Mouse (Mus musculus): ENCODE data around the gene Ier2.
A peak's percentile ranks its signal among the peaks of the same experiment; 100 is the strongest.

Ier2 gene

GRCm38 (mm10) chr8:84662581-84663065 lies at the start of gene Ier2:
Ier2 (minus strand) TSS chr8:84662852.
- peak; percentile 95 for DNase-seq

- DNase-seq, result peak; percentile 61
Observed at GRCm38 (mm10) chr8:84711933-84712758, 49.5 kb upstream of the Ier2 start.

- peak; percentile 20 for DNase-seq
Observed at GRCm38 (mm10) chr8:84711312-84711711, 48.7 kb upstream of the Ier2 start.

DNA sequence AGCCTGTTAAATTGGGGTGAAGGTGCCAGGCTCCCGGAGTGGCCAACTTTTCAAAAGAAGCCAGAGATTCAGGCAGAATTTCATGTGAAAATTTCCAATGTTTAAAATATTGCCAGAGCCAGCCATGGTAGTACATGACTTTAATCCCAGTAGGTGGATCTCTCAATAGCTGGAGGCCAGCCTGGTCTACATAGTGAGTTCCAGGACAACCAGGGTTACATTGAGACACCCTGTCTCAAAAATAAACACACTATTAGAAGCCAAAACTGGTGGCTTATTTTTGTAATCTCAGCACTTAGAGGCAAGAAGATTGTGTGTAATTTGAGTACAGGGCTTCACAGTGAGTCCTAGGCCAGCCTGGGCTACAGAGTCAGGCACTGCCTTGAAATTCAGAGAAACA lies 47.3 kb upstream of the Ier2 start:
- DNase-seq, result no peak

DNA sequence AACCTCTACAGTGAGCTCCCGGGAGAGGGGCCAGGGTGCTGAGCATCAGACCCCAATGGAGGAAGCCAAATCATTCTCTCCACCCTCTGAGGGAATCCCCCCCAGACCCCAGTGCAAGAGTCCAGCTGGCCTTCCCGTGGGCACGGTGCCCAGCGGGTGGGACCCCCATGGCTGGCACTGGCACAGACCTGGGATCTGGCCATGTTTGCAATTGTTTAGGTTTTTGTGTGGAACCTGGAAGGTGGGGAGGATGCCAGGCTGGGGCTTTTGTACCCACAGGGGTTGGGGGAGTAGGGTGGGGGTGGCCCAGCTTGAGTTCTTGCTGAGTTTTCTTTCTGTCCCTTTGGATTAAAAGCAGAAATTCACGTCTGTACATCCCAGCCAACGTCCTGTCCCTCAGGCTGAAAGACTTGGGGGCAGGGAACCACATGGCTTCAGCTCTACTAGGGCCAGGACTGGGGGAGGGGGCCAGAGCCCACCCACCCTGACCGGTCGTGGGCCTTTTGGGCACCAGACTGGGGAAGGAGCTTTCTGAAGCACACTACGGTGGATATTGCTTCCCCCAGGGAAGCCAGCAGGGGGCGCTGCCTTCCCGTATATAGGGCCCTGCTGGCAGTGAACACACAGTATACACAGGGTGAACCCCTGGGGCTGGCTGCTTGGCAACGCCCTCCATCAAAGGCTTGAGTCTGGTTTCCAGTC lies 46.3 kb upstream of the Ier2 start:
- DNase-seq, result peak; percentile 88

DNA sequence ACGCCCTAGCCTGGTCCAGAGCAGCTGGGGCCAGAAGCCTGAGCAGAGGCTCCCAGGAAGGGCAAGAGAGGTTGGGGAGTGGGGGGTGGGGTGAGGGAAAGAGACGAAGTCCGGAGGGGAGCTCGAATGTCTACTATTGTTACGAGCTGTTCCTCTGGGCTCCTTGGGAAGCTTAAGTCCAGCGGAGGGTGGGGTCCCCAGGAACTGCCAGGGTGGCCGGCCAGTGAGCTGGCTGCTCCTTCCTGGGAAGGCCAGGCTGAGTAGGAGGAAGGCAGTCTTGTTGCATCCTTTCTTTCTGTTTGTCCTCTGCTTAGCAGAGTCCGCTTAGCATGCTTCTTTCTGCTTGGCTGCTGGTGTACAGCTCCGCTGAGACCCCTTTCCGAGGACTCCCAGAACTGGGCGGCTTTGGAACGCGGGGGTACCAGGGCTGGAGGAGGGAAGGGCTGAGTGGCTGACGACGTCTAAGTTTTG lies 45.5 kb upstream of the Ier2 start:
- DNase-seq, result no peak

DNA sequence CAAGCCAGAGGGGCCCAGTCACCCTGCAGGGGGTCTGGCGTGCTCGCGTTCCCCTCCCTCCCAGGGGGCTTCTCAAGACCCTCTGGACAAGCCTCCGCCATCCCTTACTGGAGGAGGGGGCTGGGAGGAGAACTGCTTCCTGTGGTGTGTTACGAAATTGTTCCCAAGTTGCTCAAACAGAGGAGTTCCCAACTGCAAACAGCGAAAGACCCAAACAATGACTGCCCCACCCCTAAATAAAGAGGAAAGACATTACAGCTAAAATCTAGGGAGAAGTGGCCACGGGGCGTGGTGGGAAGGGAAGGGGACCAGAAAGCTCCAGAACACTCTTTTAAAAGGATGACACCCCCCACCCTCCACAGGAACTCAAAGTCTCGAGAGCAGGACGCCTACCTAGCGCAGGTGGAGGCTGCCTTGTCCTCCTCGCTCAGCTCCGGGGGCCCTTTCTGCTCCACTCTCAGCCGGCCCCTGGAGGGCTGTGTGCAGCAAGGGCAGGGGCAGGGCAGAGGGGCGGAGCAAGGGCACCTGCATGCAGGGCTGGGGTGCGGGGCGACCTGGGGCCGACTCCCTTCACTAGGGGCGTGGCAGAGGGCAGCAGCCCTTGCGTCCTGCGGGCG lies 44.7 kb upstream of the Ier2 start:
- peak; percentile 42 for DNase-seq

- DNase-seq, result peak; percentile 37
Observed at GRCm38 (mm10) chr8:84706610-84707266, 44.1 kb upstream of the Ier2 start.

GRCm38 (mm10) chr8:84705960-84706359 lies 43.3 kb upstream of the Ier2 start:
- DNase-seq, result no peak

DNA sequence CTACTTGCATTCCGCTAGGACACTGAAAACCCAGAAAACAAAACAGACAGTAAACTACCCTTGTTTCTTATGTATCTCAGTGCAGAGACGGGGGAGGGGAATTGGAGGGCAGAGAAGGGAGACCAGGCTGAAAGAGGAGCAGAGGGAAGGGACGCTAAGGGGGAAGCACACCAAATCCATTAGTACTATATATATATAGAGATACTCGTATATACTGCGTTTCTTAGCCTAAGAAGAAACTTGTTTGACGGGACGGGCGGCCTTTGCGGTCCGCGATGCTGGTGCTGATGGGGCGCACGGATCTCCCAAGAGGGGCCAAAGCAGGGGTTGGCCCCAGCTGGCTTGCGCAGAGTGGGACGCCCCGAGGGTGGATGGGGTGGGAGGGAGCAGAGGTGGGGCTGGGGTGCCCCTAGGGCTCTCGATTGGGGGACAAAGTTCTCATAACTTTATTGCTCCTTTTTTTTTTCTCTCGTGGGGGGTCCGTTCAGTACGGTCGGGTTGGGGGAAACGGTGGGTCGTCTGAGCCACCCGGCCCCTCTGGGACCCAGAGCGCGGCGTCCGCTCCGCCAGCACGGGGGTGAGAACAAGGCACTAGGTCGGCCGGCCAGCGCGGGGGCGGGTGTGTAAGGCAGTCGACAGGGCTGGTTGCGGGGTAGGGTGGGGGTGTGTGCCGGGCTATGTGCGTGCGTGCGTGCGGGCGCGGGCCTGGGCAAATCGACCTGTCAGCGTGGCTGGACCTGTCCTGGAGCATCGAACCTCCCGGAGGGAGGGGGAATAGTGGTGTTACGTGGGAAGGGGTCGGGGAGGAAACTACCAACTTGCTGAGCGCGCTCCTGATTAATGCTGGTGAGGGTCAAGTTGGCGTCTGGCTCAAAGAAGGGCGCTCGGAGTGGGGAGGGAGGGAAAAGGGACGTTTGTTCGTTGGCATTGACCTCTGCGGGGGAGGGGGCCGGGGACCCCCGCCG lies 42.5 kb upstream of the Ier2 start:
- peak; percentile 52 for DNase-seq

- DNase-seq, result peak; percentile 65
Observed at GRCm38 (mm10) chr8:84704356-84704755, 41.7 kb upstream of the Ier2 start.

DNA sequence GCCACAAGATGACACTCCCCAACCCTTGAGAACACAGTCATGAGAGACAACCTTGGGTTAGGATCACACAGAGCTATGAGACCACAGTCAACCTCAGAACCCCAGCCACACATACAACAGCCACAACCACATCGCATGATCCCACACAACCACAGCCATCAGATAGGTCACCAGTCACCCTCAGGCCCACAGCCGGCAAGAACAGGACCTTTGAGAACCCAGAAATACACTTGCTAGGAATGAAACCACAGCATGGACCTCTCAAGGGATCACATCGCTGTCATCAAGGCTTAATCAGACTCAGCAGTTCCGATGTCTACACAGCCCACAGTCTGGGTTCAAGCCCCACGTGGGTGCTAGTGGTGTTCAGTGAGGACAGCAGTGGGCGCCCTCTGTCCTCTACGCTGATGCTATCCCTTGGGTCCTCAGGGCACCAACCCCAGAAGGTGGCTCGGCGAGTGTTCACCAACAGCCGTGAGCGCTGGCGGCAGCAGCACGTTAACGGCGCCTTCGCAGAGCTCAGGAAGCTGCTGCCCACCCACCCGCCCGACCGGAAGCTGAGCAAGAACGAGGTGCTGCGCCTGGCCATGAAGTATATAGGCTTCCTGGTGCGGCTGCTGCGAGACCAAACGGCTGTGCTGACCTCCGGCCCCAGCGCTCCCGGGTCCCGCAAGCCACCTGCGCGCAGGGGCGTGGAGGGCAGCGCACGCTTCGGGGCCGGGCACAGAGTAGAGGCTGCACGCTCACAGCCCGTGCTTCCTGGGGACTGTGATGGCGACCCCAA lies 41.0 kb upstream of the Ier2 start:
- peak; percentile 15 for DNase-seq

- peak; percentile 7 for DNase-seq
Observed at GRCm38 (mm10) chr8:84702963-84703465, 40.4 kb upstream of the Ier2 start.

DNA sequence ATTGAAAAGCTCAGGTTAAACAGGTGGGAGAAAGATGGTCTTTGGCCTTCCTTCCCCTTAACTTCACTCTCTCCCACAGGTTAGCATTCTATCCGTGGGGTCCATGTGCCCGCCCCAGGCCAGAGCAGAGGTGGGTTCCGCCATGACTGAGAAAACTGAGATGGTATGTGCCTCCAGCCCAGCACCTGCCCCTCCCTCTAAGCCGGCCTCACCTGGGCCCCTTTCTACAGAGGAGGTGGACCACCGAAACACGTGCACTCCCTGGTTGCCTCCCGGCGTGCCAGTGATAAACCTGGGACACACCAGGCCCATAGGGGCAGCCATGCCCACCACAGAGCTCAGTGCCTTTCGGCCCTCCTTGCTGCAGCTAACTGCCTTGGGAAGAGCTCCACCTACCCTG lies 39.9 kb upstream of the Ier2 start:
- DNase-seq, result peak; percentile 30

DNA sequence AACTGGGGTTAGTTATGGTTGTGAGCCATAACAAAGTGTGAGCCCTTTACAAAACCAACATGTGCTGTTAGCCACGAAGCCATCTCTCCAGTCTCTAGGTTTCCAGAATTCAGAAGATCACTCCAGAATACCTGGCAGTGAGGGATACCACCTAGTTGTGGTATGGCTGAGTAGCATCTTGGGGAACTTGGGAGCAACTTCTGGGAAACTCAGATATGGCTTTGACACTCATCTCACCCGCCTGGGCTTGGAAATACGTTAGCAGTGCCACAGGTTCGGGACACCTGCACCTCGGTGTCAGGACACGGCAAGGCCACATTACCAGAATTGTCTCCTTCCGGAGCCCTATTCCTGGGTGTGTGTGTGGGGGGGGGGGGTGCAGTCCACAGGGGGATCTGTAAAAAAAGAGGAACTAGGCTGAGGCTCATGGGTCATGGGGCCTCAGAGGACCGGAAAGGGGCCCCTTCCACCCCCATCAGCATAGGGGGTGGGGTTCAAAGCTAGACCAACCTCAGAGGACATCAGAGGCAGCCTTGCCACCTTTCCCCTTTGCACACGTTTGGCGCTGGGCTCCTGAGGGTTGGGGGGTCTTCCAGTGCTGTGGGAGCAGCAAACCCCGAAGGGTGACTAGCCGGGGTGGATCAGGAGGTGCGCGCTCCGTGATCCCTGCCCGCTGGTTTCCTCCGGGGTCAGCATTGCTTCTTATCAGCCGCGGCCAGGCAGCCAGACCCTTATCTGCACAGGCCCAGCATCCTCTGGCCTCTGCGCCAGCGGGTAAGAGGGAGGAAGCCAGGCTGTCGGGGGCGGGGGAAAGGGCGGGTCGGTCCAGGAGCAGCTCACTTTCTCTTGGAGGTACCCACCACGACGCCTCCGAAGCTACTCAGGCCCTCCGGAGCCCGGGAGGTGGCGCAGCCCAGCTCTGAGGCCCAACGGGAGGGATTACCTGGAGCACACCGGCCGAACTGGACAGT lies 38.6 kb upstream of the Ier2 start, which contains the start of gene Lyl1:
TSS of gene Lyl1 (plus strand) at position 517 of the 971 bp plus-strand sequence.
- no peak for DNase-seq

GRCm38 (mm10) chr8:84700526-84700925 lies 37.9 kb upstream of the Ier2 start:
- no peak for DNase-seq

DNA sequence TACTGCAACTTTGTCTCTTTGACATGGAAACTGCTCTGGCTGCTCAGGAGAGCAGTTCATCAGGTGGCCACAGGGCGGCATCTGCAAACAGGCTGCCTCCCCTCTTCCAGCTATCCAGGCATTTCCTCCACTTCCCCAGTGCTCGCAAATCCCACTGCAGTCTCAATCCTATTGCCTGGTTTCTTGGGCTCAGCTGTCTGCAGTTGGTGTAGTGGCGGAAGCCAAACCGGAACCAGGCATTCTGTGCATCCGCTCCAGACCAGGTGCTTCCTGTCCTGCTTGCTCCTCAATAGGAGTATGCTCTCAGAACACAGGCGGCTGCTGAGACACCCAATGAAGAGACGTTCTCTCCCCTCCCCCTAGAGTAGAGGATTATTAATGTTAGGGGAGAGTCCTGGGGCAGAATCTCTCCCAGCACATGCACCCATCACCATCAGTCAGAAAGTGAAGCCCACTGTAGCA lies 37.2 kb upstream of the Ier2 start:
- DNase-seq, result no peak

DNA sequence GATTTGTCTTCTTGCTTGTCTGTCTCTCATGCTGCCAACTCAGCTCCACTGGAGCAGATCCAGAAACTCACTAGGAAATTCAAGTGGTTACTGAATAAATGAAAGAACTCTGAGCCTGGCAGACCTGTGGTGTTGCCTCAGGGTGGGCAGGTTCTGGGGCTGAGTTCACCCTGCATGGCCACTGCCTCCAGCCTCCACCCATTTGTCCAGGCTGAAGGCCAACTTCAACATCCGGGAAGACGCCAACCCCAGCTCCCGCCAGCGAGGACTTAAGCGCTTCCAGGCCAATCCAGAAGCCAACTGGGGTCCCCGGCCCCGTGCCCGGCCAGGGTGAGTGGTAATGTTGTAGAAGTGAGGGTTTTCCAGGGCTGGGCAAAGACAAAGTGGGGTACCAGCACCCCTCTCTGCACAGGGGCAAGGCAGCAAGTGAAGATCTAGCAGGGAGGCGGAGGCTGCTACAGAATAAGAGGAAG lies 36.3 kb upstream of the Ier2 start:
- no peak for DNase-seq

DNA sequence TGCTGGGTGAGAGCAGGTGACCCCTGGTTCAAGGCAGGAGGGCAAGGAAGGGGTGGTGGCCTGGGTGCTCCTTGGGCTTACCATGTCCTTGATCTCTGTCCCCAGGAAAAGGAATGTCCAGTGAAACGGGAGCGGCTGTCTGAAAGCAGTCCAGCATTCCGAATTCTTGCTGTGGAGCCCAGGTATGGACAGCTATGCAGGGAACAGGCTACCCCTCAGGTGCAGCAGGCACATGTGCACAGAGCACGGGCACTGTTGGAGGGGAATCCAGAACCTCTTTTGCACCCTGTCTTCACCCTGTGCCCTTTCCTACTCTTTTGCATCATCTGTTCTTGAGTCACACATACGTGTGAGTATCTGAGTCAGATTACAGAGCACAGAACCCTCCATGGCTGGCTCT lies 35.6 kb upstream of the Ier2 start:
- no peak for DNase-seq
